Mouse (Mus musculus): ENCODE results near the gene Il2rb. TPM values are rescaled to one million over a fixed set of nuclear protein-coding genes. Genes with fewer than 3 reads are reported as not detected.

The Il2rb gene
- total and polyA plus RNA-seq, 3 experiments: 0.04 TPM; not detected in 2

DNA sequence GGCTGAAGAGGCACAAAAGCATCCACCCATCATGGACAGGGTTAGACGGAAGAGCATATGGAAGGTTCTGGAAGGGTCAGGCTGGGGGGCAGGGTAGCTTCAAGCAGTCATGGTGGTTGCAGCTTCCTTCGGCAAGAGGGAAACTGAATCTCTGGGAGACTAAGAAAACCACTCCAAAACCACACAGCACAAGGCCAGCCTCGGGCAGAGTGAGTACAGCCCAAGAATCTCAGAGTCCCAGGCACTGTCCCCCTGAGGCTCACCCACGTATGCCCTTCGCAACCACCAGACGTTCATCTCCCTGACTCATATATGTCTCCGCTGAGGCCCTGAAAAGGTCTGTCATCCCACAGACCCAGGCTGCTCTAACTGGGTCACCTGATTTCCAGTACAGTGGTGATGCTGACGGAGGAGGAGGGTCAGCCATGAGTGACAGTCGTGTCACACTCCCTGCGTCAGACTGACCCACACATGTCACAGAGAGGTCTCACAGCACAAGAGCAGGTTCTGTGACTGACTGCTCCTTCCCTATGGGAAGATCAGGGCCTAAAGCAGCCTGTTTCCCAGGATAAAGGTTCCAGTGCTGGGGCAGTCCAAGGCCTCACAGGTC is 1.6 kb downstream of the Il2rb start:
- H3K9me3 ChIP-seq (replicated peaks; ENCODE audit: insufficient read depth, low read length): no peaks in the 10 kb centered on the region
- no peak overlapping the region for H3K9ac ChIP-seq (ENCODE audit: control insufficient read depth, low read depth, low read length, poor library complexity, severe bottlenecking)
- TF ChIP-seq USF1 (IDR thresholded peaks at IDR 0.05; ENCODE audit: low read depth, low read length): no peak
- no peak for TF ChIP-seq ETS1 (IDR thresholded peaks at IDR 0.05; ENCODE audit: low read depth, low read length)
- no peak for TF ChIP-seq MAFK (IDR thresholded peaks at IDR 0.05; ENCODE audit: borderline replicate concordance, low read depth, low read length)
- TF ChIP-seq ELF1 (IDR thresholded peaks at IDR 0.05; ENCODE audit: low read depth, low read length): no peak
- no peak for TF ChIP-seq POLR2AphosphoS2 (IDR thresholded peaks at IDR 0.05; ENCODE audit: low read length)
- TF ChIP-seq MEF2A (IDR thresholded peaks at IDR 0.05; ENCODE audit: extremely low read depth, insufficient replicate concordance, low read depth, low read length, poor library complexity, severe bottlenecking): no peak
- no peak for TF ChIP-seq MYB (IDR thresholded peaks at IDR 0.05; ENCODE audit: low read depth, low read length)
- no peak for TF ChIP-seq GABPA (IDR thresholded peaks at IDR 0.05; ENCODE audit: low read depth, low read length)
- TF ChIP-seq TCF12 (IDR thresholded peaks at IDR 0.05; ENCODE audit: low read depth, low read length): no peak
- TF ChIP-seq TAL1 (IDR thresholded peaks at IDR 0.05; ENCODE audit: low read length): no peak
- no peak for TF ChIP-seq JUND (IDR thresholded peaks at IDR 0.05; ENCODE audit: low read depth, low read length)
- no peak for TF ChIP-seq ZC3H11A (IDR thresholded peaks at IDR 0.05; ENCODE audit: low read depth, low read length)
- TF ChIP-seq HCFC1 (IDR thresholded peaks at IDR 0.05; ENCODE audit: low read depth, low read length): no peak
- TF ChIP-seq CTCF (IDR thresholded peaks at IDR 0.05 in 2 of 3, conservative IDR thresholded peaks at IDR 0.05 in 1 of 3; ENCODE audit: control insufficient read depth in 1 of 3, insufficient read depth in 1 of 3, low read depth in 2 of 3, low read length in 3 of 3, poor library complexity in 1 of 3, severe bottlenecking in 1 of 3): no peak
- no peak for TF ChIP-seq RCOR1 (IDR thresholded peaks at IDR 0.05; ENCODE audit: low read depth, low read length)
- no peak for TF ChIP-seq CHD1 (IDR thresholded peaks at IDR 0.05; ENCODE audit: low read depth, low read length)
- no peak for DNase-seq (ENCODE audit: low read depth, low spot score)
- H3K36me3 ChIP-seq (ENCODE audit: control insufficient read depth in 1 of 2, insufficient read depth in 2 of 2, low read length in 2 of 2): no peaks in the 10 kb centered on the region
- H3K27ac ChIP-seq (ENCODE audit: control insufficient read depth, low read depth, low read length): no peak overlapping the region
- H3K4me1 ChIP-seq (ENCODE audit: control insufficient read depth in 1 of 2, insufficient read depth in 2 of 2, low read length in 2 of 2): no peaks in the 10 kb centered on the region
- H3K27me3 ChIP-seq (ENCODE audit: control insufficient read depth in 1 of 2, insufficient read depth in 2 of 2, low read length in 2 of 2): peaks cover 0 to 2% of the 10 kb centered on the region in 2 experiments; a peak in 2 of 4 replicates
- no peaks in the 10 kb centered on the region for H3K79me2 ChIP-seq (ENCODE audit: control insufficient read depth, insufficient read depth, low read length, poor library complexity)
- no peak overlapping the region for H3K4me3 ChIP-seq (ENCODE audit: control insufficient read depth in 1 of 2, insufficient read depth in 1 of 2, low read depth in 2 of 2, low read length in 2 of 2)

DNA sequence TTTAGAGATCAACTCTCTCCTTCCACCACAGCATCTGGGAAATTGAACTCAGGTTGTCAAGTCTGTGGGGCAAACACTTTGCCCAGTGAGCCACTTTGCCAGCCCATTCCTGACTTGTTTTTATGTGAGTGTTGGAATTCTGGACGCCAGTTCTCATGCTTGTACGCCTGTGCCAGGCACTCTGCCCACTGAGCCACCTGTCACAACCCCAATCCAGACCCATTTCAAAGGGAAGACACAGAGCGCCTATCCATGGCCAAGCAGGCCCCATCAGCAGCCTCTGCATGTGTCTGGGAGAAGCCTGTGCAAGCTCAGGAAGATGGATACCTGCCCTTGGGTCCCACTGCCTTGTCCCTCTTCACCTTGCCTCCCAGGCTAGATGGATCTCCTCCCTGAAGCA is 3.8 kb downstream of the Il2rb start:
- H3K4me1 ChIP-seq (ENCODE audit: control insufficient read depth in 1 of 2, insufficient read depth in 2 of 2, low read length in 2 of 2): no peaks in the 10 kb centered on the region
- H3K9me3 ChIP-seq (replicated peaks; ENCODE audit: insufficient read depth, low read length): no peaks in the 10 kb centered on the region
- no peaks in the 10 kb centered on the region for H3K36me3 ChIP-seq (ENCODE audit: control insufficient read depth in 1 of 2, insufficient read depth in 2 of 2, low read length in 2 of 2)
- H3K27ac ChIP-seq (ENCODE audit: control insufficient read depth, low read depth, low read length): no peak overlapping the region
- H3K9ac ChIP-seq (ENCODE audit: control insufficient read depth, low read depth, low read length, poor library complexity, severe bottlenecking): no peak overlapping the region
- peaks cover 13 to 14% of the 10 kb centered on the region in 2 experiments for H3K27me3 ChIP-seq (ENCODE audit: control insufficient read depth in 1 of 2, insufficient read depth in 2 of 2, low read length in 2 of 2)
- DNase-seq (ENCODE audit: low read depth, low spot score): no peak
- no peaks in the 10 kb centered on the region for H3K79me2 ChIP-seq (ENCODE audit: control insufficient read depth, insufficient read depth, low read length, poor library complexity)
- H3K4me3 ChIP-seq (ENCODE audit: control insufficient read depth in 1 of 2, insufficient read depth in 1 of 2, low read depth in 2 of 2, low read length in 2 of 2): no peak overlapping the region
- TF ChIP-seq BHLHE40 (IDR thresholded peaks at IDR 0.05; ENCODE audit: borderline replicate concordance, low read depth, low read length): no peak
- no peak for TF ChIP-seq E2F4 (IDR thresholded peaks at IDR 0.05; ENCODE audit: borderline replicate concordance, low read depth, low read length)
- TF ChIP-seq ZC3H11A (IDR thresholded peaks at IDR 0.05; ENCODE audit: low read depth, low read length): no peak
- no peak for TF ChIP-seq SMC3 (IDR thresholded peaks at IDR 0.05; ENCODE audit: low read depth, low read length)

Measured in MEL (cell line).